In genomic region chr11:87841436-87841835, GRCm38 (mm10) we compare ENCODE assay signal across 23 mouse cellular contexts. TPM values are rescaled to one million over a fixed set of nuclear protein-coding genes. Genes with fewer than 3 reads are reported as not detected.
"Had no signal": no experiment of that assay in that cellular context is flagged by ENCODE, and none has a peak within 500 bp of the region (broad histone marks: within the 10 kb centered on the region; RNA-seq: fewer than 3 reads in every experiment).

No protein-coding gene starts in this region.

- H3K36me3 ChIP-seq: liver, embryonic 15.5 days; lung, embryonic 15.5 days; midbrain, embryonic 13.5 days; midbrain, embryonic 15.5 days; neural tube, embryonic 12.5 days; stomach, embryonic 15.5 days had no signal

- H3K9me3 ChIP-seq: liver, embryonic 15.5 days; lung, embryonic 15.5 days; midbrain, embryonic 13.5 days; midbrain, embryonic 15.5 days; neural tube, embryonic 12.5 days; stomach, embryonic 15.5 days had no signal

- H3K4me1 ChIP-seq: liver, embryonic 15.5 days; lung, embryonic 15.5 days; midbrain, embryonic 13.5 days; midbrain, embryonic 15.5 days; neural tube, embryonic 12.5 days; stomach, embryonic 15.5 days had no signal

- H3K4me2 ChIP-seq: liver, embryonic 15.5 days; lung, embryonic 15.5 days; midbrain, embryonic 11.5 days; midbrain, embryonic 13.5 days; midbrain, embryonic 15.5 days; neural tube, embryonic 12.5 days; stomach, embryonic 15.5 days had no signal

- H3K4me3 ChIP-seq: liver, embryonic 15.5 days; lung, embryonic 15.5 days; midbrain, embryonic 13.5 days; midbrain, embryonic 15.5 days; neural tube, embryonic 12.5 days; stomach, embryonic 15.5 days had no signal

- H3K9ac ChIP-seq: liver, embryonic 15.5 days; liver, postnatal 0 days; lung, embryonic 15.5 days; midbrain, embryonic 13.5 days; midbrain, embryonic 15.5 days; neural tube, embryonic 12.5 days; stomach, embryonic 15.5 days had no signal

- ATAC-seq: liver, postnatal 0 days; midbrain, embryonic 13.5 days; midbrain, embryonic 15.5 days had no signal

- DNase-seq: liver, postnatal 0 days; right cerebral cortex, postnatal 14 days; thymus, postnatal 14 days; thymus, postnatal 36 days had no signal

- H3K27ac ChIP-seq: liver, embryonic 15.5 days; lung, embryonic 15.5 days; macrophage; midbrain, embryonic 13.5 days; midbrain, embryonic 15.5 days; neural tube, embryonic 12.5 days; stomach, embryonic 15.5 days; stomach, postnatal 0 days had no signal

- H3K27me3 ChIP-seq: liver, embryonic 15.5 days; midbrain, embryonic 13.5 days; midbrain, embryonic 15.5 days; neural tube, embryonic 12.5 days; stomach, embryonic 15.5 days had no signal

RNA-seq across cellular contexts. Expression of gene Lpo, which starts 13.3 kb away (rescaled TPM):
- total RNA-seq: monocyte, adult 5-6 weeks; neutrophil, adult 5-6 weeks had no signal
- polyA plus RNA-seq: liver, postnatal 0 days; lung, adult 2 months; lung, postnatal 0 days; macrophage had no signal

RNA-seq across cellular contexts. Expression of gene Epx, which starts 33.9 kb away (rescaled TPM):
- total RNA-seq: monocyte, adult 5-6 weeks; neutrophil, adult 5-6 weeks had no signal
- polyA plus RNA-seq: lung, embryonic 15.5 days; lung, postnatal 0 days; macrophage; midbrain, embryonic 11.5 days; neural tube, embryonic 12.5 days; testis, adult 2 months had no signal

RNA-seq across cellular contexts. Expression of gene Mpo, which starts 48.1 kb away (rescaled TPM):
- total RNA-seq: midbrain, postnatal 0 days; monocyte, adult 5-6 weeks; neutrophil, adult 5-6 weeks had no signal
- polyA plus RNA-seq: midbrain, postnatal 0 days had no signal

RNA-seq across cellular contexts. Expression of gene Olfr462, which starts 50.6 kb away (rescaled TPM):
- total RNA-seq: megakaryocyte progenitor cell, adult 5-6 weeks; midbrain, postnatal 0 days; monocyte, adult 5-6 weeks; neutrophil, adult 5-6 weeks had no signal
- polyA plus RNA-seq: liver, embryonic 15.5 days; liver, postnatal 0 days; lung, adult 2 months; lung, embryonic 15.5 days; lung, postnatal 0 days; macrophage; midbrain, embryonic 11.5 days; midbrain, embryonic 13.5 days; midbrain, embryonic 15.5 days; midbrain, postnatal 0 days; neural tube, embryonic 12.5 days; neural tube, embryonic 14.5 days; spleen, adult 2 months; stomach, embryonic 15.5 days; stomach, postnatal 0 days; testis, adult 2 months; thymus, postnatal 0 days had no signal
